Mouse (Mus musculus) myocyte (in vitro differentiated cells): ENCODE measurements at regions not wholly inside any gene's neighbourhood (a gene's known extent, or its start where the extent isn't known, plus 50 kb on each side); places are given as distances from the start of the nearest gene placed in this dataset.

Experiments
- H3K27me3 ChIP-seq: one replicate; pipeline ENCODE4 v1.6.1; 2011; ENCODE audit not compliant: control insufficient read depth, insufficient read depth, insufficient read length
- H3K36me3 ChIP-seq: one replicate; pipeline ENCODE4 v1.6.1; 2011; ENCODE audit not compliant: control insufficient read depth, insufficient read depth
- H3K4me2 ChIP-seq: one replicate; pipeline ENCODE4 v1.6.1; 2011; ENCODE audit warnings: low read depth, control low read depth
- H3K4me3 ChIP-seq: one replicate; pipeline ENCODE4 v1.5.1; 2011; ENCODE audit warnings: mild to moderate bottlenecking, control low read depth, moderate library complexity
- H3K79me2 ChIP-seq: one replicate; pipeline ENCODE4 v1.6.1; 2011; ENCODE audit not compliant: control insufficient read depth, insufficient read depth
- H3ac ChIP-seq: one replicate; pipeline ENCODE4 v1.6.1; 2011; ENCODE audit not compliant: control insufficient read depth, insufficient read length
- CEBPB ChIP-seq: IDR thresholded peaks from 2 replicates; pipeline ENCODE4 v1.6.1; 2011; ENCODE audit warnings: mild to moderate bottlenecking, moderate library complexity; ENCODE audit not compliant: poor library complexity, insufficient read depth, severe bottlenecking
- E2F4 ChIP-seq: IDR thresholded peaks from one replicate; pipeline ENCODE4 v1.6.1; 2011; ENCODE audit warnings: mild to moderate bottlenecking, control low read depth, moderate library complexity; ENCODE audit not compliant: insufficient read depth
- MAX ChIP-seq: IDR thresholded peaks from one replicate; pipeline ENCODE4 v1.6.1; 2011; ENCODE audit warnings: low read depth, mild to moderate bottlenecking, control low read depth
- MYOD1 ChIP-seq, 3 experiments: IDR thresholded peaks; one replicate each; pipeline ENCODE4 v1.6.1; 2011; ENCODE audit warnings: control low read depth in 2 of 3, low read depth in 2 of 3, mild to moderate bottlenecking in 2 of 3, moderate library complexity in 1 of 3; ENCODE audit not compliant: insufficient read length in 2 of 3, control insufficient read depth in 1 of 3
- MYOG ChIP-seq, 3 experiments: IDR thresholded peaks; one replicate each; pipeline ENCODE4 v1.6.1; 2011; ENCODE audit warnings: control low read depth in 2 of 3, low read depth in 2 of 3, mild to moderate bottlenecking in 2 of 3; ENCODE audit not compliant: insufficient read length in 2 of 3, control insufficient read depth in 1 of 3, insufficient read depth in 1 of 3
- POLR2A ChIP-seq: IDR thresholded peaks from one replicate; pipeline ENCODE4 v1.6.1; 2011; ENCODE audit warnings: low read depth, mild to moderate bottlenecking, control low read depth, moderate library complexity; ENCODE audit not compliant: insufficient read length
- POLR2AphosphoS2 ChIP-seq: IDR thresholded peaks from one replicate; pipeline ENCODE4 v1.6.1; 2011; ENCODE audit warnings: low read depth, control low read depth; ENCODE audit not compliant: insufficient read length
- REST ChIP-seq: IDR thresholded peaks from one replicate; pipeline ENCODE4 v1.6.1; 2011; ENCODE audit warnings: mild to moderate bottlenecking, control low read depth, moderate library complexity; ENCODE audit not compliant: insufficient read depth, insufficient read length
- SRF ChIP-seq: IDR thresholded peaks from one replicate; pipeline ENCODE4 v1.6.1; 2011; ENCODE audit warnings: low read depth; ENCODE audit not compliant: control insufficient read depth, insufficient read length
- TCF12 ChIP-seq: IDR thresholded peaks from one replicate; pipeline ENCODE4 v1.6.1; 2011; ENCODE audit warnings: mild to moderate bottlenecking, control low read depth; ENCODE audit not compliant: poor library complexity, insufficient read depth, severe bottlenecking
- TCF3 ChIP-seq: IDR thresholded peaks from one replicate; pipeline ENCODE4 v1.6.1; 2011; ENCODE audit warnings: low read depth, control low read depth; ENCODE audit not compliant: insufficient read length
- USF1 ChIP-seq: IDR thresholded peaks from one replicate; pipeline ENCODE4 v1.6.1; 2011; ENCODE audit warnings: low read depth, mild to moderate bottlenecking, control low read depth, moderate library complexity

- H3K79me2 ChIP-seq = no peaks in the 10 kb centered on the region
- no peak overlapping the region for H3ac ChIP-seq
- no peaks in the 10 kb centered on the region for H3K36me3 ChIP-seq
- TF ChIP-seq POLR2AphosphoS2 = no peak
- no peak overlapping the region for H3K4me2 ChIP-seq
- peaks cover 20% of the 10 kb centered on the region for H3K27me3 ChIP-seq
- H3K4me3 ChIP-seq = no peak overlapping the region
Measured at GRCm38 (mm10) chr9:98710155-98710710, 108.8 kb upstream of the Mrps22 start.

- H3K4me3 ChIP-seq = no peak overlapping the region
- no peaks in the 10 kb centered on the region for H3K79me2 ChIP-seq
- no peak overlapping the region for H3ac ChIP-seq
- H3K4me2 ChIP-seq = no peak overlapping the region
- no peak for TF ChIP-seq POLR2AphosphoS2
- no peaks in the 10 kb centered on the region for H3K36me3 ChIP-seq
- H3K27me3 ChIP-seq = peaks cover 20% of the 10 kb centered on the region
Measured at GRCm38 (mm10) chr9:98708001-98708680, 106.7 kb upstream of the Mrps22 start.

GRCm38 (mm10) chr9:98707491-98707890 is 106.0 kb upstream of the Mrps22 start:
- Histone ChIP-seq H3ac (no peak overlapping the region), H3K4me2 (no peak overlapping the region), H3K79me2 (no peaks in the 10 kb centered on the region), H3K4me3 (no peak overlapping the region), H3K27me3 (peaks cover 20% of the 10 kb centered on the region), H3K36me3 (no peaks in the 10 kb centered on the region)
- TF ChIP-seq CEBPB (no peak), POLR2AphosphoS2 (no peak), E2F4 (no peak), MYOD1 (IDR thresholded peaks at IDR 0.05; ENCODE audit: control insufficient read depth in 1 of 3, insufficient read length in 2 of 3, low read depth in 2 of 3) (no peak), REST (no peak), MAX (no peak), USF1 (no peak)

GRCm38 (mm10) chr9:98704131-98704530 is 102.7 kb upstream of the Mrps22 start:
- H3K4me2 ChIP-seq = no peak overlapping the region
- H3K79me2 ChIP-seq = no peaks in the 10 kb centered on the region
- peaks cover 23% of the 10 kb centered on the region for H3K27me3 ChIP-seq
- no peak overlapping the region for H3K4me3 ChIP-seq
- no peak for TF ChIP-seq MAX
- no peak overlapping the region for H3ac ChIP-seq
- H3K36me3 ChIP-seq = no peaks in the 10 kb centered on the region

- no peak for TF ChIP-seq MAX
- TF ChIP-seq POLR2AphosphoS2 = no peak
- TF ChIP-seq TCF12 = no peak
- no peak for TF ChIP-seq REST
- no peak for TF ChIP-seq USF1
- no peak for TF ChIP-seq CEBPB
- TF ChIP-seq TCF3 = no peak
- TF ChIP-seq E2F4 = no peak
- no peak for TF ChIP-seq MYOD1 (IDR thresholded peaks at IDR 0.05; ENCODE audit: control insufficient read depth in 1 of 3, insufficient read length in 2 of 3, low read depth in 2 of 3)
- no peak for TF ChIP-seq SRF
- TF ChIP-seq MYOG (IDR thresholded peaks at IDR 0.05; ENCODE audit: control insufficient read depth in 1 of 3, insufficient read depth in 1 of 3, insufficient read length in 2 of 3, low read depth in 2 of 3) = no peak
- TF ChIP-seq POLR2A = no peak
- Histone ChIP-seq H3K27me3 (peaks cover 22% of the 10 kb centered on the region), H3ac (no peak overlapping the region), H3K79me2 (no peaks in the 10 kb centered on the region), H3K4me2 (no peak overlapping the region), H3K36me3 (no peaks in the 10 kb centered on the region), H3K4me3 (no peak overlapping the region)
Measured at GRCm38 (mm10) chr9:98703331-98703730, 101.9 kb upstream of the Mrps22 start.

GRCm38 (mm10) chr9:98700571-98700970 is 99.1 kb upstream of the Mrps22 start:
- Histone ChIP-seq H3K4me2 (no peak overlapping the region), H3K79me2 (no peaks in the 10 kb centered on the region), H3K4me3 (no peak overlapping the region), H3K27me3 (peaks cover 3% of the 10 kb centered on the region), H3K36me3 (no peaks in the 10 kb centered on the region), H3ac (no peak overlapping the region)
- TF ChIP-seq POLR2AphosphoS2 (no peak), SRF (no peak), MYOG (IDR thresholded peaks at IDR 0.05; ENCODE audit: control insufficient read depth in 1 of 3, insufficient read depth in 1 of 3, insufficient read length in 2 of 3, low read depth in 2 of 3) (no peak), TCF3 (no peak), CEBPB (no peak)
